ENCODE assay signal across 7 mouse cellular contexts in the genomic region with DNA sequence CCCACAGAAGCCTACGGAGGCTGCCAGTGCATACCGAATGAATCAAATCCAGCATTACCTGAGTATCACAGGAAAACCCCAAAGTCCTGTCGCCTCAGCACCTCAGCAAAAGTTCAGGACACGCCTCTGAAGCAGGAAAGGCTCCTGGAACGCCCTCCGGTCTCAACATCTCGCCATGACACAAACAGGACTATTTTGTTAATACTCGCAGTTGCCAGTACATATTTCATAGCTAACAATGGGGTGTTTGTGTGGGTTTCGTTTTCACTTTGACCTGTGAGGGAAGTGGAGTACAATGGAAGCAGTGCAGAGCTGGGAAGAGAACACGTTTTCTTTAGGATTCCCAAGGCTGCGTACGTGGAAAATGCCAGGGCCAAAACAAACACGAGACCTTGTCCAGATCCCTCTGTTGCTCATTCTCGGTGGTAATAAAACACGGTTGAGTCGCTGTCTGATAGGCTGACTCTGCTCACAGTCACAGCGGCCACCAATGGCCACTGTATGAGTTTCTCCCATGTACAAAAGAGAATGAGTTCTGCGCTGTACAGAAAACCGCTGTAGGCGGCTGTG.
DNase-seq lines count a peak whose midpoint lies in the region; ATAC-seq and TF ChIP-seq lines count a peak whose summit lies in the region.
"Not testable (repeated sequence)": the region's sequence is repeated elsewhere in the genome, so short reads cannot be mapped to it uniquely, and the experiment has no call there.

No protein-coding gene starts in this region.

- not testable (repeated sequence) for H3K9ac ChIP-seq in embryonic facial prominence, embryonic 14.5 days (ENCODE audit: low read depth, low read length); kidney, postnatal 0 days (ENCODE audit: low read depth, low read length); limb, embryonic 14.5 days (ENCODE audit: low read depth, low read length, severe bottlenecking)

- DNase-seq in adrenal gland, adult 8-10 months, result peak; percentile 69
- peak; percentile 24 for DNase-seq in embryonic facial prominence, embryonic 14.5 days (ENCODE audit: low spot score)
- peak; percentile 53 to 69 for DNase-seq in heart, adult 18-20 months
- DNase-seq in heart, postnatal 25 days (ENCODE audit: low spot score), result peak; percentile 24
- peak; percentile 51 for DNase-seq in kidney, postnatal 0 days (ENCODE audit: low spot score)
- peak; percentile 20 for DNase-seq in limb, embryonic 14.5 days (ENCODE audit: low spot score)
- peak; percentile 1 to 11 for DNase-seq in natural killer cell, adult 2 months (ENCODE audit: low spot score in 2 of 2)

- WGBS in embryonic facial prominence, embryonic 14.5 days, result 65% methylated on average over 19 of the region's 20 CpGs
- WGBS in kidney, postnatal 0 days, result 38% methylated on average over 19 of the region's 20 CpGs
- 67% methylated on average over 19 of the region's 20 CpGs for WGBS in limb, embryonic 14.5 days

- H3K4me2 ChIP-seq in embryonic facial prominence, embryonic 14.5 days (ENCODE audit: low read depth, low read length); limb, embryonic 14.5 days (replicated peaks; ENCODE audit: low read depth, low read length, severe bottlenecking): not testable (repeated sequence)
- 0 out of 2 replicates have a peak overlapping the region, but pooled peaks have one; percentile 15 for H3K4me2 ChIP-seq in kidney, postnatal 0 days (ENCODE audit: low read length)

- not testable (repeated sequence) for H3K9me3 ChIP-seq in embryonic facial prominence, embryonic 14.5 days (ENCODE audit: control insufficient read depth, low read length); kidney, postnatal 0 days (replicated peaks; ENCODE audit: low read length); limb, embryonic 14.5 days (ENCODE audit: control insufficient read depth, low read length)

- not testable (repeated sequence) for ATAC-seq in embryonic facial prominence, embryonic 14.5 days (ENCODE audit: low read depth); kidney, postnatal 0 days (replicated peaks; ENCODE audit: low FRiP score, low read depth); limb, embryonic 14.5 days (ENCODE audit: low FRiP score, low read depth)

- TF ChIP-seq CTCF in kidney, postnatal 0 days (IDR thresholded peaks at IDR 0.05; ENCODE audit: low read depth), result peak; percentile 14; the same call in 1 of the 2 replicates

- intact Hi-C loops in heart, postnatal 25 days (cut with DNase I), result not testable (repeated sequence)

- H3K4me3 ChIP-seq in embryonic facial prominence, embryonic 14.5 days (ENCODE audit: low read depth, low read length); kidney, postnatal 0 days (replicated peaks; ENCODE audit: low read depth, low read length); limb, embryonic 14.5 days (replicated peaks; ENCODE audit: low read length): not testable (repeated sequence)

- H3K36me3 ChIP-seq in embryonic facial prominence, embryonic 14.5 days (ENCODE audit: control insufficient read depth, insufficient read depth, low read length); kidney, postnatal 0 days (ENCODE audit: insufficient read depth, low read length); limb, embryonic 14.5 days (ENCODE audit: control insufficient read depth, insufficient read depth, low read length): not testable (repeated sequence)

- not testable (repeated sequence) for H3K27me3 ChIP-seq in embryonic facial prominence, embryonic 14.5 days (replicated peaks; ENCODE audit: control insufficient read depth, insufficient read depth, low read length); kidney, postnatal 0 days (ENCODE audit: insufficient read depth, low read length); limb, embryonic 14.5 days (ENCODE audit: control insufficient read depth, insufficient read depth, low read length)

- H3K27ac ChIP-seq in embryonic facial prominence, embryonic 14.5 days (replicated peaks; ENCODE audit: low read depth, low read length); limb, embryonic 14.5 days (replicated peaks; ENCODE audit: low read depth, low read length): not testable (repeated sequence)
- H3K27ac ChIP-seq in kidney, postnatal 0 days, result 0 out of 2 replicates have a peak overlapping the region, but pooled peaks have one; percentile 19

- not testable (repeated sequence) for H3K4me1 ChIP-seq in embryonic facial prominence, embryonic 14.5 days (ENCODE audit: control insufficient read depth, insufficient read depth, low read length); kidney, postnatal 0 days (replicated peaks; ENCODE audit: insufficient read depth, low read length); limb, embryonic 14.5 days (ENCODE audit: control insufficient read depth, insufficient read depth, low read length)

- not testable (repeated sequence) for TF ChIP-seq POLR2A in limb, embryonic 14.5 days (IDR thresholded peaks at IDR 0.05; ENCODE audit: borderline replicate concordance, extremely low read depth, insufficient read depth, insufficient read length)

Comparison
In these comparisons a context has a peak if more than half of its experiments do, and no peak if none do; other contexts are left out.
1. DNase-seq: peak in every context shown above with its lines; median percentile 69 in adrenal gland, adult 8-10 months; 61 in heart, adult 18-20 months; 51 in kidney, postnatal 0 days; 24 in embryonic facial prominence, embryonic 14.5 days; 24 in heart, postnatal 25 days; 20 in limb, embryonic 14.5 days; 6 in natural killer cell, adult 2 months.